Mouse (Mus musculus) stomach, postnatal 0 days (tissue): ENCODE data around the gene Cenpu. TPM values are rescaled to one million over a fixed set of nuclear protein-coding genes. Genes with fewer than 3 reads are reported as not detected.

Source experiments
- ATAC-seq: fragments of 200-750 bp; cut with Nextera tagmentation; 2 replicates; pipeline ENCODE4 v1.8.0; 2017; ENCODE audit not compliant: low FRiP score, low TSS enrichment
- DNase-seq: peaks from one replicate; pipeline ENCODE4 v3.0.0-alpha.2; 2016; ENCODE audit warnings: low spot score
- H3K27ac ChIP-seq: fragments of 300-500 bp; sonication (generic); replicated peaks from 2 replicates; pipeline ENCODE4 v1.5.1; 2014; ENCODE audit warnings: mild to moderate bottlenecking, control low read depth
- H3K27me3 ChIP-seq: fragments of 300-500 bp; sonication (generic); 2 replicates; pipeline ENCODE4 v1.6.1; 2014; ENCODE audit warnings: low read length; ENCODE audit not compliant: control insufficient read depth, insufficient read depth
- H3K36me3 ChIP-seq: fragments of 300-500 bp; sonication (generic); 2 replicates; pipeline ENCODE4 v1.6.1; 2014; ENCODE audit warnings: low read length, mixed read lengths; ENCODE audit not compliant: control insufficient read depth, insufficient read depth
- H3K4me1 ChIP-seq: fragments of 300-500 bp; sonication (generic); replicated peaks from 2 replicates; pipeline ENCODE4 v1.6.1; 2014; ENCODE audit warnings: antibody characterized with exemption; ENCODE audit not compliant: control insufficient read depth, insufficient read depth
- H3K4me2 ChIP-seq: fragments of 300-500 bp; sonication (generic); replicated peaks from 2 replicates; pipeline ENCODE4 v1.6.1; 2014; ENCODE audit warnings: low read depth, mild to moderate bottlenecking, control low read depth, moderate library complexity
- H3K4me3 ChIP-seq: fragments of 300-500 bp; sonication (generic); 2 replicates; pipeline ENCODE4 v1.5.1; 2014; ENCODE audit warnings: low read depth, low read length, control low read depth
- H3K9ac ChIP-seq: fragments of 300-500 bp; sonication (generic); 2 replicates; pipeline ENCODE4 v1.6.1; 2014; ENCODE audit warnings: mild to moderate bottlenecking, low read length, control low read depth, mixed read lengths
- H3K9me3 ChIP-seq: fragments of 300-500 bp; sonication (generic); 2 replicates; pipeline ENCODE4 v1.6.1; 2016; ENCODE audit warnings: low read length; ENCODE audit not compliant: control insufficient read depth
- CTCF ChIP-seq: IDR thresholded peaks from 2 replicates; pipeline ENCODE4 v1.5.1; 2016; ENCODE audit warnings: antibody characterized with exemption, low read depth, mild to moderate bottlenecking, moderate library complexity
- EP300 ChIP-seq: optimal IDR thresholded peaks from 2 replicates; pipeline ENCODE3; 2016; ENCODE audit warnings: antibody characterized with exemption
- WGBS: fragments of 180-500 bp; shearing (Covaris S2); extraction: QIAGEN DNeasy Blood & Tissue Kit; methylation state at CpG from one replicate; pipeline ENCODE4 v1.1.7; 2014; 5-methylcytosine and 5-hydroxymethylcytosine counted together
- polyA plus RNA-seq: library from polyadenylated mRNA; unstranded; fragments of >200 nt; fragmentation: Nextera tagmentation; extraction: Ambion mirVana; gene quantifications from 2 replicates; pipeline ENCODE4 v1.2.1, GENCODE M21; 2015

Cenpu gene
- polyA plus RNA-seq, 1 experiment from 2014 or later = 7.3 TPM

- H3K9me3 ChIP-seq = no peaks in the 10 kb centered on the region
- H3K4me1 ChIP-seq = no peaks in the 10 kb centered on the region; the same call in 1 of the 2 replicates
- DNase-seq (peak; percentile 99), ATAC-seq (peak; percentile 99)
- peak within 1 kb of the TSS; percentile 82 for H3K9ac ChIP-seq
- under 1% methylated on average over 50 of the region's 54 CpGs for WGBS
- H3K4me2 ChIP-seq = peak within 1 kb of the TSS; percentile 94
- H3K36me3 ChIP-seq = no peaks in the 10 kb centered on the region
- H3K27ac ChIP-seq = peak within 1 kb of the TSS; percentile 87
- peak within 1 kb of the TSS; percentile 83 for H3K4me3 ChIP-seq
- TF ChIP-seq CTCF = 0 out of 2 replicates have a peak, but pooled peaks have one; percentile 14
- no peak for TF ChIP-seq EP300
- no peaks in the 10 kb centered on the region for H3K27me3 ChIP-seq
Observed at GRCm38 (mm10) chr8:46616879-46617689, 65.3 kb downstream of the Cenpu start, which contains the start of the genes Primpol and Casp3. Gene Primpol (minus strand): TSS chr8:46617212. Gene Casp3 (plus strand): TSS chr8:46617291.

GRCm38 (mm10) chr8:46617690-46618620, 66.1 kb downstream of the Cenpu start:
- H3K4me2 ChIP-seq = peak overlapping the region; percentile 94
- DNase-seq (no peak), ATAC-seq (no peak; the same call in none of the 2 replicates)
- TF ChIP-seq CTCF (no peak), EP300 (no peak)
- H3K4me3 ChIP-seq = peak overlapping the region; percentile 83
- H3K27me3 ChIP-seq = no peaks in the 10 kb centered on the region
- no peaks in the 10 kb centered on the region for H3K36me3 ChIP-seq
- peak overlapping the region; percentile 82 for H3K9ac ChIP-seq
- H3K4me1 ChIP-seq = no peaks in the 10 kb centered on the region; the same call in 1 of the 2 replicates
- WGBS = under 1% methylated on average over 38 of the region's 38 CpGs
- H3K27ac ChIP-seq = peak overlapping the region; percentile 87
- H3K9me3 ChIP-seq = no peaks in the 10 kb centered on the region

DNA sequence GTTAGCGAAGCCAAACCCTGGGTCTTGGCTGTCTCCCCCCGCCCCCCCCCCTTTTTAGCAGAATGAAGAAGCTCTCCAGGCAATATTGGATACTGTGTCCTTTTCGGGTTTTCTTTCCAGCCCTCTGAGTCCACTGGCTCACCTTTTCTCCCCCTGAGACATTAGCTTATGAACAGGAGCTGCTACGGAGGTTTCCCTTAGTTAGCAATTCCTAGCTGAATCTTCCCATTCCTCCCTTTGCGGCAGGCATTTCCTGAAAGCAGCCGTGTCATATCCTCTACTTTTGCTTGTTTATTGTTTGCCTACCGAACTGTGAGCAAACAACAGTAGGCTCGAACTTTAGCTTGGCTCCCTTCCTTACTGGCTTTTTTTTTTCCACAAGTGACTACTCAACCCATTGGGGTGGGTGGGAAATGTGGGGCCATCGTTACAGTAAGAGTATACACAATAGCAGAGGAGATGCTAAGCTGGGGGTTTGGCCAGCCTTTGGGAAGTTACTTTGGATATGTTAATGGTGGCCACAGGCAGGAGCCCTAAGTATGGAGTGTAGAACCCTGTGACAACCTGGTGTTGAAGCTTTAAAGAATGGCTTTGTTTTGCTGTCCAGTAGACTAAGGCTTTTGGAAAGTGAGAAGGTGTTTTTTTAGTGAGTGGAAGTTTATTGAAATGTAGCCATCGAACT, 67.0 kb downstream of the Cenpu start:
- ATAC-seq (no peak), DNase-seq (no peak)
- Histone ChIP-seq H3K9me3 (no peaks in the 10 kb centered on the region), H3K4me3 (peak overlapping the region; percentile 83), H3K9ac (peak overlapping the region; percentile 82), H3K4me1 (no peaks in the 10 kb centered on the region; the same call in 1 of the 2 replicates), H3K36me3 (no peaks in the 10 kb centered on the region), H3K27me3 (no peaks in the 10 kb centered on the region), H3K27ac (no peak overlapping the region), H3K4me2 (peak overlapping the region; percentile 94)
- 9% methylated on average over 10 of the region's 10 CpGs for WGBS
- TF ChIP-seq EP300 = no peak
- no peak for TF ChIP-seq CTCF

DNA sequence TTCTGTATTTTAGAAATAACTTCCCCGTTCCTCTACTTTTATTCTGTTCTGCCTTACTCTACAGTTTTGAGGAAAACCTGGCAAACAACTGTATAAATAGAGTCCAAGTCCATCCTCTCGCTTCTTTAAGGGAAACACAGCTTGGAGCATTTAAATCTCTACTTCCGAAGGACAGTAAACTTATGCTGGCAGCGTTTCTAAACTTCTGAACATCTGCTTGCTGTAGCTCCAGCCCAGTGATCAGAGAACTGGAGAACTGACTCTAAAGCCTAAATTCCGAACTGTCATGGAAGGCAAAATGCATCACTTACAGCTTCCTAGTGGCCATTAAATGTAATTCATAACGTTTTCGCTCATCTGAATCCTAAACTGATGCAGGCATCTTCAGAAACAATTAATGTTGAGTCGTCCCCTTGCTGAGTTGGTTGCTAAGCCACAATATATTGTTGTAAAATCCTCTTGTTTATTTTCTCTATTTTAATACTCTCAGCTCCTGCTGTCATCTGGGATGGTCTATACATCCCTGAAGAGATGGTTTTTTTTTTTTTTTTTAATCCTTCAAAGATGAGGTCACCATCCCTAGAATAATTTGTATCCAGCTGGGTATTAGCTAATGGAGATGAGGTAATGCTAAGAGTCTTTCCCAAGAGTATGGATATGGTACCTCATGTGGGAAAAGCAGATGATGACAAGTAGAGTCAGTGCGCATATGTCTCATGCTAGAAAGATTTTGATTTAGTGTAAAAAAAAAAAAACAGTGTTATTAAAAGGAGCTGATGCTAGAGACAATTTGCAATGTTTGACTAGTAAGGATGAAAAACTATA, 70.8 kb downstream of the Cenpu start:
- WGBS = 53% methylated on average over 9 of the region's 9 CpGs
- Histone ChIP-seq H3K9me3 (no peaks in the 10 kb centered on the region), H3K4me1 (no peaks in the 10 kb centered on the region; the same call in 1 of the 2 replicates), H3K36me3 (no peaks in the 10 kb centered on the region), H3K9ac (no peak overlapping the region), H3K4me2 (no peak overlapping the region), H3K27ac (no peak overlapping the region), H3K4me3 (no peak overlapping the region), H3K27me3 (no peaks in the 10 kb centered on the region)
- ATAC-seq (no peak; the same call in 1 of the 2 replicates), DNase-seq (no peak)
- TF ChIP-seq CTCF (0 out of 2 replicates have a peak, but pooled peaks have one; percentile 4), EP300 (no peak)

DNA sequence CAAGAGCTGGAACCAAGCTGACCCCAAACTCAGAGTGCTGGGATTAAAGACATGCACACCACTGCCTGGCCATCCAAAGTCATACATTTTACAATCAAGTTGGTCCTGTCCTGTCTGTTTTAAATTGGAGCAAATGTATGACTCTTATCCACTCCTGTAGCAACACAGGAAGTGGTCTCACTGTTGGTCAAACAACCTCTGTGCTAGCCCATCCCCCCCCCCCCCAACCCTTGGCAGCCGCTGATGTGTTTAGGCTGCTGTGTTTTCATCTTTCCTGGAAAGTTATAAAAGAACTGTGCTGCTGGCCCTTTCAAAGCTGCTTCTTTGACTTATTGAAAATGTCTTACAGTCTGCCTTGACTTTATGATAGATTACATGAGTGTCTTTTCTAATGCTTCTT, 73.3 kb downstream of the Cenpu start:
- WGBS = 14% methylated on average over 1 of the region's 1 CpGs
- Histone ChIP-seq H3K4me3 (no peak overlapping the region), H3K4me2 (no peak overlapping the region), H3K27ac (no peak overlapping the region), H3K9me3 (no peaks in the 10 kb centered on the region), H3K36me3 (no peaks in the 10 kb centered on the region), H3K27me3 (no peaks in the 10 kb centered on the region), H3K4me1 (no peaks in the 10 kb centered on the region), H3K9ac (no peak overlapping the region)
- no peak for TF ChIP-seq CTCF
- DNase-seq (no peak), ATAC-seq (no peak)
